Mouse (Mus musculus): ENCODE results near the gene Gm37419. TPM values are rescaled to one million over a fixed set of nuclear protein-coding genes. Genes with fewer than 3 reads are reported as not detected.

The Gm37419 gene
- total RNA-seq, 2 experiments from 2014 or later, result not detected

DNA sequence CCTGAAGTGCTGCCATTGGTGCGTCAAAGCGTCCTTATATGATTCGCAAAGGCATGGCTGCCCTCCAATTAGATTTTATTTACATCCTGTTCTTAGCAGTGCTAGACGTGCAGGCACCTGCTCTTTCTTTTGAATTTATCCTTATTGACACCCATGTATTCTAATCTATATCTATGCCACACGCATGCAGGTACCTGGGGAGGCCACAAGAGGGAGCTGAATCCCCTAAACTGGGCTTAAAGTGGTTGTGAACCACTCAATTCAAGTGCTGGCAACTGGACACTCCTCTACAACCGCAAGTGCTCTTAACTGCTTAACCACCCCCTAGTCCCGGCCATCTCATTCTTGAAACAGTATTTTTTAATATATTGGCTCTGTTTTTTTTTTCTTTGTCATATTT, 21.0 kb upstream of the Gm37419 start:
- Histone ChIP-seq H3K4me3 (no peak overlapping the region), H3K27ac (peak overlapping the region; percentile 92; the same call in 1 of the 2 replicates)
- no peak for DNase-seq
- intact Hi-C loops (cut with DNase I), result no loop called here
- peak; percentile 65 for TF ChIP-seq CTCF (IDR thresholded peaks at IDR 0.05)

DNA sequence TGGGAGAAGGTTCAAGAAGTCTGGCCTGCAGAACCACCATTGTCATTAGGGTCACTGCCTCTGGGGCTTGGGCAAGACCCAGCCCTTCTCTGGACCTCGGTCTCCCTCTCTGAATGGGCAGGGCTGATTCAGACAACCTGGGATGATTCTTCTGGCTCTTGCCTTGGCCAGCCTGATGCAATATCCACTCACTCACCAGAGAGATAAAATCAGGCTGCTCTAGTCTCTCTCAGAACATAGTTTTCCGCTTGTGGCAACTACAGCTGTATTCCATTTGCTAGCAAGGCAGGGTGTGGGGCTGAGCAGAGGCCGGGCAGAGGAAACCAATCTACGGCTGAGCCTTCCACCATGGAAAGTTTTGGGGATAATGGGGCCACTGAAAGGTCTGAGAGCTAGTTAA, 19.4 kb upstream of the Gm37419 start:
- DNase-seq, result no peak
- no peak overlapping the region for H3K4me3 ChIP-seq
- intact Hi-C loops (cut with DNase I), result no loop called here
- H3K27ac ChIP-seq, result peak overlapping the region; percentile 70
- no peak for TF ChIP-seq CTCF (IDR thresholded peaks at IDR 0.05)

DNA sequence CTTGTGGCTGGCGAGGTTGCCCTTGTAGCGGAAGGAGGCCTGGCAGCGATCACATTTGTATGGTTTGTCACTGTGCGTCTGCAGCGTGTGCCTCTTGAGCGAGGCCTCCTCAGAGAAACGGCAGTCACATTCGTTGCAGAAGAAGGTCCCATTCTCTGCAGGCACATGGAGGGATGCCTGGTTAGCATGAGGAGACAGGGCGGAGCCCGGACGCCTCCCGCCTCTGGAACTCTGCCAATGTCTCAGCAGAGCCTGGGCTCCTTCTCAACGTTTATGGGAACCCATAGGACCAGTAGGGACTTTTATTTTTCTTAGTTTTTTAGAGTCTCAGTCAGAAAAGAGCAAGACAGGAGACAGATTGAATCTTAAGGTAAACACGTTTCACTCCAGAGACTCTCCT, 18.4 kb upstream of the Gm37419 start:
- intact Hi-C loops (cut with DNase I), result no loop called here
- no peak for DNase-seq
- Histone ChIP-seq H3K4me3 (no peak overlapping the region), H3K27ac (peak overlapping the region; percentile 70)
- TF ChIP-seq CTCF (IDR thresholded peaks at IDR 0.05), result no peak

DNA sequence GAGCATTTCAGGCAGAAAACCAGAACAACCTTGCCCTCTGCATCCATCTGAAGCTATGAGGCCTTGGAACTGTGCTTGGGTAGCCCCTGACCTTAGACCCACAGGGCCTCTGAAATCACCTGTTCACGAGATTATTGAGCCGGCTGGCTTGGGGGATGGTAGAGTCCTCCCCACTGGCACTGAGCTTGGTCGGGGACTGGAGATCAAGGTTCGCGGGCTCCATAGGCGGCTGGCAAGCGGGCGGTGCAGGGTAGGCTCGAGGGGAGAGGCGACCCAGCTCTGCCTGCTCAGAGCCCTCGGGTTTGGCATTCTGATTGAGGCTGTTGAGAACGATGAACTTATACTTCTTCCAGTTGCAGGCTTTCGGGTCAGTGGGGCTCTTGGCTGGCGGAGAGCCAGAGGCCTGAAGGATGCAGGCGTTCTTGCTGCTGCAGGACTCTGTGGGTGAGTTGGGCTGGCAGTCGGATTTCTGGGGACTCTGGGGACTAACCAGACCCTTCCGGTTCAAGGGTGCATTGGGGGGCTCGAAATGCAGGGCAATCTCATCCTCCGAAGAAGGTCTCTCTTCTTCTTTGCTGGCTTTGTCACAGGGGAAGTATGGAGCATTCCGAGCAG, 16.0 kb upstream of the Gm37419 start:
- Histone ChIP-seq H3K27ac (peak overlapping the region; percentile 70; the same call in 1 of the 2 replicates), H3K4me3 (no peak overlapping the region)
- intact Hi-C loops (cut with DNase I), result no loop called here
- DNase-seq, result no peak
- TF ChIP-seq CTCF (IDR thresholded peaks at IDR 0.05), result no peak

DNA sequence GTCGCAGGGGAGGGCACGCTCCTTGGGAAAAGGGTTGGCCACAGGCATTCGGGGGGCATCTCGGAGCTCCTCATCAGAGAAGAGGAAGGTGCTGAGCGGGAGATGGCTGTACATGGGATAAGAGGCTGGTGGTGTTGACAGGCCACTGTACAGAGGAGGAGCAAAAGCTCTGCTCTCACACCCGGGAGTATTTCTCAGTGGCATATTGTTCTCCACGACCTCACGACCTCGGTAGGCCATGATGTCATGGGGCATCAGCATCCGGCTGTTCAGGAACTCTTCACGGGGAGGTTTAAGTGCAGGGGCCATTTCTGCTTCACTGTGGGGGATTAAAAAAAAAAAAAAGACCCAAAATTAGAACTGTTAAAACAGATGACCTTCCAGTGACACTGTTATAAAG, 15.4 kb upstream of the Gm37419 start:
- DNase-seq, result peak; percentile 7
- no peak for TF ChIP-seq CTCF (IDR thresholded peaks at IDR 0.05)
- Histone ChIP-seq H3K4me3 (no peak overlapping the region), H3K27ac (peak overlapping the region; percentile 71)
- intact Hi-C loops (cut with DNase I), result no loop called here

DNA sequence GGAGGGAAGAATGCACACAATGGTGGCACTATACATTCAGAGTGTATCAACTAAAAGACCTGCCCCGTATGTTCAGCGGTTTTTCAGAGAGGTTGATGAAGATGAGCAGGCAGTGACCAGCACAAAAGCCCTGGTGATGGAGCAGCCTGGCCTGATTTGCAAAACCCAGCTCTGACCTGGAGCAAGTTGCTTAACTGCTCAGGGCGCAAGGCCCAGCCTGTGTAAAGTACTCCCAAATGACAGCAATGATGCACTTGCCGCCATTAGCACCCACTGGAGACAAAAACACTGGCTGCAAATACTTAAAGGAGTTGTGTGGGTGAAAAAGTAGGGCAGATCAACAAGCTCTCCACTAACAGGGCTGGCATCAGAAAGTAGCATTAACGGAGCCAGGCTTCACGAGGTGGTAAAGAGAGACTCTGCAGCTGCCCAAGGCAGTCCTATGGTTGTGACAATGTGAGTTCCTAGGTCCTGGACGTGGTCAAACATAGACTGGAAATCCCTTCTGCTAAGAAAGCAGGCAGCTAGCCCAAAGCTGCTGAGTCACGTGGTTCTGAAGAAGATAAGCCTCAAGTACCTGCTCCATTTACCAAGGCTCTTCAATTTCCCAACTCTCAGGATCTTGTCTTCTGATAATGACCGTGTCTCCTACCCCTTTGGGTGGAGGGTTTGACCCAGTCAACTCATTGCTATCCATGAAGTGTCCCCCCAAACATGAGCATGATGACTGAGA, 14.5 kb upstream of the Gm37419 start:
- Histone ChIP-seq H3K4me3 (no peak overlapping the region), H3K27ac (peak overlapping the region; percentile 71)
- no peak for TF ChIP-seq CTCF (IDR thresholded peaks at IDR 0.05)
- DNase-seq, result peak; percentile 48
- intact Hi-C loops (cut with DNase I), result no loop called here

DNA sequence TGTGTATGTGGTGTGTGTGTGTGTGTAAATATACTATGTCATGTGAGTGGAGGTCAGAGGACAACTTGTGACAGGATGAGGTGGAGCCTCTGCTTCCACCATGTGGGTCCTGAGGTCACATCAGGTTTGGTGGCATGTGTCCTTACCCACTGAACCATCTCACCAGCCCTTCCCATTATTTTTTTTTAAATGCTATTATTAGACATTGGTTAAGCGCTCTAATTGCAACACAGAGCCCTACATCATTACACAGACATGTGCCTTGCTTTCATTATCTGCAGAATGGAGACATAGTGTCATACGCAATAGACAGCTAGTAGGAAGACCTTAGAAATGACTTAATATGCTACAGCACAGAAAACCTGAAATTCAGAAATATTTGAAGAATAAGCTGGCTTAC, 12.1 kb upstream of the Gm37419 start:
- intact Hi-C loops (cut with DNase I), result no loop called here
- H3K27ac ChIP-seq, result peak overlapping the region; percentile 99
- DNase-seq, result peak; percentile 6
- H3K4me3 ChIP-seq, result no peak overlapping the region
- TF ChIP-seq CTCF (IDR thresholded peaks at IDR 0.05), result no peak

DNA sequence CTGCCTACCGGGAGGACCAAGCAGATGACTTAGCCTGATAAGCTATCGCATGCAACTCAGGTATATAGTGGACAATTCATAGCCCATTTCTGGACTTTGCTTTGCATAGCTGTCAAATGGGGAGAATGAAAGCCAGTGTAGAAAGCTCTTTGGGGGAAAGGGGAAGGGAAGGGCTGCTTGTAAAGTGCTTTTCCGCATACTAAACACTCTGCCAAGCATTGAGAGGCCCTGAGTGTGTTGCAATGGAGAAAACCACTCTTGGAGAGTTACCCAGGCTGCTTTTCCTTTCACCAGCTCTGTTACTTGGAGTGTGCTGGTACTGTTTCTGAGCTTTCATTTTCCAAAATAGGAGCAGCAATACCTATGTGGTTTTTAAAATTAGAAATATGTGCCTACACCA, 10.6 kb upstream of the Gm37419 start:
- no peak for DNase-seq
- TF ChIP-seq CTCF (IDR thresholded peaks at IDR 0.05), result no peak
- intact Hi-C loops (cut with DNase I), result no loop called here
- Histone ChIP-seq H3K27ac (peak overlapping the region; percentile 99), H3K4me3 (peak overlapping the region; percentile 94)

DNA sequence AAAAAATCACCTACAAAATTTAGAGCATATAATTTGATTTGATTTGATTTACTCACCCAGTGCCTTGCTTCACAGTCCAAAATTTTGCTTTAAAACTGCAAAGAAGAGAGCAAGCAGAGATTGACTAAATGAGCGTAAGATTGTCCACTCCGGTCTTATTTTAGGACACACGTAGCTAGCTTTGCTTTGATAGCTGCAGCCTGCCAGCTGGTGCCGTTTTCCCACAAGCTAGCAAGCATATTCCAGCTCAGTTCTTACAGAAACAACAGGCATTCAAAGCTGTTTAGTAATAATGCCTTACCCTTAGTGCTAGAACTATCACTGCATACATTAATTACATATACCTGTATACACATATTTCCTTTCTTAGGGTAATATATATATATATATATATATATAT, 9.8 kb upstream of the Gm37419 start:
- intact Hi-C loops (cut with DNase I), result no loop called here
- no peak for TF ChIP-seq CTCF (IDR thresholded peaks at IDR 0.05)
- H3K27ac ChIP-seq, result peak overlapping the region; percentile 99
- peak; percentile 70 for DNase-seq
- peak overlapping the region; percentile 94 for H3K4me3 ChIP-seq

DNA sequence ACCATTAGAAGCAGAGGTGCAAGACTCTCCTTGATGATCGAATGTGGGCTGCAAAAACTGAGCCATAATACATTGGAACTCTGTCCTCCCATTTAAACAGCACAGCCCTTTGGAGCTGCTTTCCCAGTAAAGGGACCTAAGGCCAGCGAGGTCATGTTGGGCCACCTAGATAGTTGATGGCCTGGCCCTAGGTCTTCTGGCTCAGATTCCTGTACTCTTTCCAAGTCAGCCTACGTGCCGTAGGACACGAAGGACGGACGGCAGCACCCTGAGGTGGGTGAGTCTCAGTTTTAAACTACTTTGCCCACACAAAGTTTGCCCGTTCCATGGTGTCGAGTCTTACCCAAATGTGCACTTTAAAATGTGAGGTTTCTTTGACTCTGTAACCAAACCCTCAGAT, 8.8 kb upstream of the Gm37419 start:
- intact Hi-C loops (cut with DNase I), result no loop called here
- DNase-seq, result peak; percentile 86
- H3K4me3 ChIP-seq, result peak overlapping the region; percentile 94
- H3K27ac ChIP-seq, result peak overlapping the region; percentile 99
- no peak for TF ChIP-seq CTCF (IDR thresholded peaks at IDR 0.05)

DNA sequence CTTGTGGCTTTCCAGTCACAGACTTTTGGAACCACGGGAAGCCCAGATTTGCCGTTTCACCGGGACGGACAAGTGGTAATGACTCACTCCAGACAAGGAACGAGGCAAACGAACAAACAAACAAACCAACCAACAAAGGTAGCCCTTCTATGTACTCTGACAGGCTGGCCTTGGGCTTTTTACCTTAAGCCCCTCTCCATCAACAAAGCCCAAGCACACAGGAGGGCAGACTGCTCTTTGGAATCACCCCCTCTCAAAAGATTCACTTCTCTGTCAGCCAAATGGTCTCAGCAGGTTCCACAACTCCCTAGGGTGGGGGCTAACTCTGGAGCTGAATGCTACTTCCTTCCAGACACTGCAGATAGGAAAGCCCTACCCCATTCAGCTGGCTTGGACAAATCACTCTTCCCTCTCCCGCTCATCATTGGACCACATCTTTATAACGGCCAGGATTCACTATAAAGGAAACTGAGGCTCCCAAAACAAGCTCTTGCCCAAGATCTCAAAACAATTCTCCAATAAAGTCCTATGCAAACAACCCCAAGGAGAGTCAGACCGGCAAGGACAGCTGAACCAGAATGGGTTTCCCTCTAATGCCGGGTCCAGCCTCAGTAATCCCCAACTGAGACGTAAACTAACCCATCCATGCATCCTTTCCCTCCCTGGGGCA, 7.9 kb upstream of the Gm37419 start:
- TF ChIP-seq CTCF (IDR thresholded peaks at IDR 0.05), result no peak
- Histone ChIP-seq H3K4me3 (peak overlapping the region; percentile 94), H3K27ac (peak overlapping the region; percentile 99)
- DNase-seq, result no peak
- intact Hi-C loops (cut with DNase I), result loop anchor here (5.0 kb wide), 4 partner anchors 587 to 1367 kb away; no protein-coding TSS in a partner anchor

DNA sequence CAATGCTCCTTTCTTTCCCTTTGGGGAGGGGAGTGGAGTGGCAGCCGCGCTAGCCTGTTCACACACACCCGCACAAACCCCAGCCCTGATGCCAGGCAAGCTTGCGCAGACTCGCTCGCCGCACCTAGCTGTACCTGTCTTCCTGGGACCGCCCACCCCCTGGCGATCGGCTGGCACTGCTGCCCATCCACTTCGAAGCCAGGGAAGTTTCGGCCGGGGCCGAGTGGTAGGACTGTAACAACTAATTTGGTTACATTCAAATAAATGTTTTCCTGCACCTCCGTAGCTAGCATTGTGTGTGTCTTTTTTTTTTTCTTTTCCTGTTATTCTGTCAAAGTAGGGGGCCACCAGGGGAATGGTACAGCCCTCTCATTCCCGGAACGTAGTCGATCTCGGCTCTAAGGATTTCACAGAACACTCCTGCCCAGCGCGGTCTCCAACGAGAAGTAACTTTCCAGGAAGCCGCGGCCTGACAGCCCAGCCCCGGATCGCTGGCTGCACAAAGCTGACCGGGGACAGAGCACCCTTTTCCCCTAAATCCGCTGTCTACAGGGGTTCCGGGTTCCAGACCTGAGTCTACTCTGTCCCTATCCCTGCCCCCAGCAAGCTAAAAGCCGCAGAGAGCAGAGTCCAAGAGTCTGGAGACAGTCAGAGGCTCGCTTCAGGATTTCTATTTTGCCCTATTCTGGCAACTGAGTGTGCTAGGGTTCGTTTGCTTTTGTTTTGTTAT, 7.1 kb upstream of the Gm37419 start:
- DNase-seq, result peak; percentile 75
- Histone ChIP-seq H3K27ac (peak overlapping the region; percentile 99), H3K4me3 (peak overlapping the region; percentile 94)
- TF ChIP-seq CTCF (IDR thresholded peaks at IDR 0.05), result no peak
- intact Hi-C loops (cut with DNase I), result loop anchor here (5.0 kb wide), 4 partner anchors 586 to 1366 kb away; no protein-coding TSS in a partner anchor
